Mouse (Mus musculus): ENCODE data around the gene Kcnma1. TPM values are rescaled to one million over a fixed set of nuclear protein-coding genes. Genes with fewer than 3 reads are reported as not detected.

The Kcnma1 gene
- total RNA-seq, 1 experiment from 2014 or later: not detected

GRCm38 (mm10) chr14:23357529-23358278 is 656.6 kb downstream of the Kcnma1 start:
- no peak for ATAC-seq (ENCODE audit: extremely low read depth, insufficient number of reproducible peaks, low FRiP score, poor library complexity, severe bottlenecking)

GRCm38 (mm10) chr14:23326786-23327185 is 687.5 kb downstream of the Kcnma1 start:
- ATAC-seq (ENCODE audit: extremely low read depth, insufficient number of reproducible peaks, low FRiP score, poor library complexity, severe bottlenecking): no peak

- ATAC-seq (ENCODE audit: extremely low read depth, insufficient number of reproducible peaks, low FRiP score, poor library complexity, severe bottlenecking): no peak
Measured at GRCm38 (mm10) chr14:23305288-23305687, 709.0 kb downstream of the Kcnma1 start.

GRCm38 (mm10) chr14:23300443-23300842 is 713.8 kb downstream of the Kcnma1 start:
- no peak for ATAC-seq (ENCODE audit: extremely low read depth, insufficient number of reproducible peaks, low FRiP score, poor library complexity, severe bottlenecking)

- ATAC-seq (ENCODE audit: extremely low read depth, insufficient number of reproducible peaks, low FRiP score, poor library complexity, severe bottlenecking): no peak
Measured at GRCm38 (mm10) chr14:23290634-23291033, 723.7 kb downstream of the Kcnma1 start.

GRCm38 (mm10) chr14:23266554-23267309 is 747.6 kb downstream of the Kcnma1 start:
- no peak for ATAC-seq (ENCODE audit: extremely low read depth, insufficient number of reproducible peaks, low FRiP score, poor library complexity, severe bottlenecking)

- no peak for ATAC-seq (ENCODE audit: extremely low read depth, insufficient number of reproducible peaks, low FRiP score, poor library complexity, severe bottlenecking)
Measured at GRCm38 (mm10) chr14:23253154-23253553, 761.1 kb downstream of the Kcnma1 start.

- no peak for ATAC-seq (ENCODE audit: extremely low read depth, insufficient number of reproducible peaks, low FRiP score, poor library complexity, severe bottlenecking)
Measured at GRCm38 (mm10) chr14:23244446-23244845, 769.8 kb downstream of the Kcnma1 start.

GRCm38 (mm10) chr14:23243857-23244256 is 770.4 kb downstream of the Kcnma1 start:
- no peak for ATAC-seq (ENCODE audit: extremely low read depth, insufficient number of reproducible peaks, low FRiP score, poor library complexity, severe bottlenecking)

Other genes with a start within 250 kb of the Kcnma1 start
- 0.12 TPM in 1 of 2 replicates, not detected in the other for gene Dlg5, start 231.4 kb upstream of the Kcnma1 start, total RNA-seq (2017)

All from neutrophil, adult 5-6 weeks (primary cell).